Mouse (Mus musculus) intestine, embryonic 14.5 days (tissue): Measurements from ENCODE around the gene Ing4. TPM values are rescaled to one million over a fixed set of nuclear protein-coding genes. Genes with fewer than 3 reads are reported as not detected.
A peak's percentile ranks its signal among the peaks of the same experiment; 100 is the strongest.

Experiments used
- ATAC-seq: fragments of 200-750 bp; cut with Nextera tagmentation; replicated peaks from 2 replicates; pipeline ENCODE4 v1.8.0; 2017; ENCODE audit warnings: low read depth, moderate number of reproducible peaks, moderate TSS enrichment, moderate library complexity; ENCODE audit not compliant: low FRiP score, low TSS enrichment
- DNase-seq: peaks from one replicate; pipeline ENCODE4 v3.0.0-alpha.2; 2018; ENCODE audit warnings: low spot score
- H3K27ac ChIP-seq: fragments of 300-500 bp; sonication (generic); 2 replicates; pipeline ENCODE4 v1.5.1; 2014; ENCODE audit warnings: low read depth, mild to moderate bottlenecking, control low read depth
- H3K27me3 ChIP-seq: fragments of 300-500 bp; sonication (generic); replicated peaks from 2 replicates; pipeline ENCODE4 v1.6.1; 2014; ENCODE audit warnings: low read length, control low read depth; ENCODE audit not compliant: control insufficient read depth, insufficient read depth
- H3K36me3 ChIP-seq: fragments of 300-500 bp; sonication (generic); 2 replicates; pipeline ENCODE4 v1.6.1; 2014; ENCODE audit warnings: low read length, control low read depth; ENCODE audit not compliant: control insufficient read depth, insufficient read depth
- H3K4me1 ChIP-seq: fragments of 300-500 bp; sonication (generic); replicated peaks from 2 replicates; pipeline ENCODE4 v1.6.1; 2014; ENCODE audit warnings: low read length, control low read depth, mixed read lengths; ENCODE audit not compliant: control insufficient read depth, insufficient read depth
- H3K4me2 ChIP-seq: fragments of 300-500 bp; sonication (generic); 2 replicates; pipeline ENCODE4 v1.6.1; 2014; ENCODE audit warnings: low read length
- H3K4me3 ChIP-seq: fragments of 300-500 bp; sonication (generic); 2 replicates; pipeline ENCODE4 v1.5.1; 2014; ENCODE audit warnings: low read depth, low read length, control low read depth, mixed read lengths
- H3K9ac ChIP-seq: fragments of 300-500 bp; sonication (generic); 2 replicates; pipeline ENCODE4 v1.6.1; 2014; ENCODE audit warnings: mild to moderate bottlenecking, low read length
- H3K9me3 ChIP-seq: fragments of 300-500 bp; sonication (generic); 2 replicates; pipeline ENCODE4 v1.6.1; 2016; ENCODE audit warnings: low read length, control low read depth; ENCODE audit not compliant: control insufficient read depth
- WGBS: fragments of 180-500 bp; shearing (Covaris S2); extraction: QIAGEN DNeasy Blood & Tissue Kit; methylation state at CpG from one replicate; pipeline ENCODE4 v1.1.7; 2014; 5-methylcytosine and 5-hydroxymethylcytosine counted together
- polyA plus RNA-seq: library from polyadenylated mRNA; unstranded; fragments of >200 nt; fragmentation: Nextera tagmentation; extraction: Ambion mirVana; gene quantifications from 2 replicates; pipeline ENCODE4 v1.2.1, GENCODE M21; 2014

Ing4 gene
- polyA plus RNA-seq, 1 experiment from 2014 or later, result 94.4 TPM

GRCm38 (mm10) chr6:125081394-125081793 is 41.8 kb downstream of the Ing4 start:
- Histone ChIP-seq H3K4me2 (peak overlapping the region; percentile 59), H3K9ac (peak overlapping the region; percentile 44), H3K27ac (peak overlapping the region; percentile 30; the same call in 1 of the 2 replicates), H3K9me3 (no peaks in the 10 kb centered on the region), H3K36me3 (no peaks in the 10 kb centered on the region), H3K27me3 (no peaks in the 10 kb centered on the region), H3K4me1 (peaks cover 8% of the 10 kb centered on the region), H3K4me3 (peak overlapping the region; percentile 34)
- DNase-seq (no peak), ATAC-seq (peak; percentile 24; the same call in 1 of the 2 replicates)
- 25% methylated on average over 25 of the region's 25 CpGs for WGBS

- H3K4me1 ChIP-seq, result peaks cover 8% of the 10 kb centered on the region
- peak overlapping the region; percentile 59 for H3K4me2 ChIP-seq
- H3K36me3 ChIP-seq, result no peaks in the 10 kb centered on the region
- ATAC-seq, result peak; percentile 84
- no peaks in the 10 kb centered on the region for H3K9me3 ChIP-seq
- peak overlapping the region; percentile 44 for H3K9ac ChIP-seq
- peak; percentile 95 for DNase-seq
- no peaks in the 10 kb centered on the region for H3K27me3 ChIP-seq
- peak overlapping the region; percentile 34 for H3K4me3 ChIP-seq
- H3K27ac ChIP-seq, result peak overlapping the region; percentile 30; the same call in 1 of the 2 replicates
- 23% methylated on average over 45 of the region's 45 CpGs for WGBS
Measured at GRCm38 (mm10) chr6:125081797-125082560, 42.4 kb downstream of the Ing4 start.

- WGBS, result 84% methylated on average over 7 of the region's 7 CpGs
- H3K27ac ChIP-seq, result no peak overlapping the region
- no peaks in the 10 kb centered on the region for H3K9me3 ChIP-seq
Measured at GRCm38 (mm10) chr6:125082801-125083386, 43.3 kb downstream of the Ing4 start.

GRCm38 (mm10) chr6:125084424-125084823 is 44.9 kb downstream of the Ing4 start:
- H3K9me3 ChIP-seq, result no peaks in the 10 kb centered on the region
- peaks cover 19% of the 10 kb centered on the region for H3K4me1 ChIP-seq
- no peaks in the 10 kb centered on the region for H3K36me3 ChIP-seq
- WGBS, result 7% methylated on average over 4 of the region's 4 CpGs
- H3K9ac ChIP-seq, result no peak overlapping the region
- H3K27ac ChIP-seq, result peak overlapping the region; percentile 51; the same call in 1 of the 2 replicates
- H3K27me3 ChIP-seq, result no peaks in the 10 kb centered on the region
- ATAC-seq, result peak; percentile 14; the same call in 1 of the 2 replicates
- peak; percentile 75 for DNase-seq
- H3K4me2 ChIP-seq, result no peak overlapping the region
- H3K4me3 ChIP-seq, result no peak overlapping the region

More at GRCm38 (mm10) chr6:125082801-125083386, 43.3 kb downstream of the Ing4 start:
- ATAC-seq (no peak), DNase-seq (no peak)
- Histone ChIP-seq H3K4me1 (peaks cover 8% of the 10 kb centered on the region), H3K9ac (no peak overlapping the region), H3K4me2 (no peak overlapping the region), H3K36me3 (no peaks in the 10 kb centered on the region), H3K27me3 (no peaks in the 10 kb centered on the region), H3K4me3 (no peak overlapping the region)

GRCm38 (mm10) chr6:125087937-125088336 is 48.4 kb downstream of the Ing4 start:
- H3K9ac ChIP-seq, result no peak overlapping the region
- H3K36me3 ChIP-seq, result no peaks in the 10 kb centered on the region
- DNase-seq (no peak), ATAC-seq (no peak)
- no peaks in the 10 kb centered on the region for H3K9me3 ChIP-seq
- H3K27ac ChIP-seq, result peak overlapping the region; percentile 77
- no peak overlapping the region for H3K4me2 ChIP-seq
- H3K4me1 ChIP-seq, result peaks cover 33% of the 10 kb centered on the region
- 73% methylated on average over 3 of the region's 3 CpGs for WGBS
- no peak overlapping the region for H3K4me3 ChIP-seq
- no peaks in the 10 kb centered on the region for H3K27me3 ChIP-seq

GRCm38 (mm10) chr6:125088561-125089321 is 49.2 kb downstream of the Ing4 start:
- H3K9me3 ChIP-seq, result no peaks in the 10 kb centered on the region
- 4% methylated on average over 20 of the region's 20 CpGs for WGBS
- peak overlapping the region; percentile 41 for H3K4me2 ChIP-seq
- H3K9ac ChIP-seq, result peak overlapping the region; percentile 23
- no peak overlapping the region for H3K4me3 ChIP-seq
- ATAC-seq, result peak; percentile 70
- H3K27me3 ChIP-seq, result no peaks in the 10 kb centered on the region
- H3K4me1 ChIP-seq, result peaks cover 29% of the 10 kb centered on the region
- no peaks in the 10 kb centered on the region for H3K36me3 ChIP-seq
- peak overlapping the region; percentile 77 for H3K27ac ChIP-seq
- peak; percentile 87 for DNase-seq

- peak; percentile 78 for DNase-seq
- 2% methylated on average over 15 of the region's 15 CpGs for WGBS
- Histone ChIP-seq H3K9ac (peak overlapping the region; percentile 0; the same call in 1 of the 2 replicates), H3K4me1 (peaks cover 25% of the 10 kb centered on the region), H3K27ac (peak overlapping the region; percentile 77), H3K27me3 (no peaks in the 10 kb centered on the region), H3K4me3 (no peak overlapping the region), H3K4me2 (peak overlapping the region; percentile 41), H3K36me3 (no peaks in the 10 kb centered on the region), H3K9me3 (no peaks in the 10 kb centered on the region)
- peak; percentile 73 for ATAC-seq
Measured at GRCm38 (mm10) chr6:125089521-125090321, 50.2 kb downstream of the Ing4 start.
